Mouse (Mus musculus) kidney, postnatal 4 days (tissue): ENCODE measurements around the gene Sec23b.

ENCODE experiments used
- DNase-seq, 2 experiments: peaks; one replicate each; pipeline ENCODE4 v3.0.0; 2021; ENCODE audit warnings: mixed read lengths in 2 of 2

The Sec23b gene

GRCm38 (mm10) chr2:144613956-144614355, 57.9 kb downstream of the Sec23b start:
- no peak for DNase-seq

- no peak for DNase-seq
These were observed 61.2 kb downstream of the Sec23b start for GRCm38 (mm10) chr2:144617074-144617874.

- DNase-seq = no peak
These were observed 65.5 kb downstream of the Sec23b start for GRCm38 (mm10) chr2:144621491-144621890.

GRCm38 (mm10) chr2:144633551-144633950, 77.5 kb downstream of the Sec23b start:
- no peak for DNase-seq

- peak in 1 of 2 experiments; percentile 34 for DNase-seq
These were observed 78.2 kb downstream of the Sec23b start for GRCm38 (mm10) chr2:144634231-144634630.

DNA sequence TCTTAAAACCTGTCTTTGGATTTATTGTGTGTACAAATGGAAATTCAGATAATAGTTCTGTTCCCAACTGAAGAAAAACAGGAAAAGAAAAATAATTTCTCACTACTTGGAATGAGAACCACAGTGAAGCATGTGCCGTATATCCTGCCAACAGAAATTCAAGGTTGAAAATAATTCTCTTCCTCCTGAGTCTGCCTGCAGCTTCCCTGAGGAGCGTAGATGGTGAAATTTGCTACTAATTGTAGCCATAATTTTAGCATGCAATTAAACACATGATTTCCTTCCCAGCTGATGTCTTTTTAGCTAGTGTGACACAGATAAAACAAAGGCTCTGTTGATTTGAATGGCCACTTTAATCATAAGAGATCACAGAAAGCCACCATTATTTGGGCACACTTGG, 78.7 kb downstream of the Sec23b start:
- no peak for DNase-seq

DNA sequence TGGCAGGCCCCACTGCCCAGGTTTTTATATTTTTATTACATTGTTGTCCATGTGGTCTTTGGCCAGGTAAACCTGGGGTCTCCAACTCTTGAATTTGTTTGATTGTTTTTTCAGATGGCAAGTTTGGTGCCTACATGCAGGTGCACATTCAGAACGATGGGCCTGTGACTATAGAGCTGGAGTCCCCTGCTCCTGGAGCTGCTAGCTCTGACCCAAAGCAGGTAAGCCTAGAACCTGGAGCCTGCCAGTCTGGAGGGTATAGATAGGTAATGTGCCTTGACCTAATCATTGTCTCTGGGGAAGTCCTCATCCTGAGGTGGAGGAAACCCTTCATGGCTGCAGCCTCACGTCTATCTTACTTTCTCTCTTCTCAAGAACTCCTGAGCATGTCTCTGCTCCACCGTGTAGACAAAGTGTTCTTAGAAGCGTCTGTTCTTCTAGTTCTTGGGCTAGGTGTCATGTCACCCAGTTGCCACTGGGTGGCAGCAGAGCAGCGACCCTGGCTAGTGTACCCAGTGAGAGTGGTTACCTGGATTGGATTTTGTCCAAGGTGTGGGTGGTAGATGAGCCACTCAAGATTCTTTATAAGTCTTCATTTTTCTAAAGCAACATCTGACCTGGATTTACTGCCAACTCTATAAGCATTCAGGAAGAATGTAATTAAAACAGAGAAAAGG, 79.8 kb downstream of the Sec23b start:
- DNase-seq = peak; percentile 78 to 81

DNA sequence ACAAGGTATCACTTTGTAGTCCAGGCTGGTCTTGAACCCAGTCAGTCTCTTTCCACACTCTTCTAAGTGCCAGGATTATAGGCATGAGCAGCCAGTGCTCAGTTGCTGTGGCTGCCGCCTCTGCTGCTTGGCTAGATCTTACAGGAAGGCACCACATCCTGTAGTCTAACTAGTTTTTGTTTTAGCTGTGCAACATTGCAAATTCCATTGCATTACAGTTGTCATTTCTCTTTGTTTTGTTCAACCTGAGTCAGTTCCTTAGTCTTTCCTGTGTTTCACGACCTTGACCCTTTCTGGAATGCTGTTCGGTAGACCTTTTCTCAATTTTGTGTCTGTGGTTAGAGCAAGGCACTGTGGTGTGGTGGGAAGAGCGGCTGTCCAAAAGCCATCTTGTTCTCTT, 81.2 kb downstream of the Sec23b start:
- DNase-seq = no peak

- no peak for DNase-seq
These were observed 81.8 kb downstream of the Sec23b start for GRCm38 (mm10) chr2:144637671-144638395.

DNA sequence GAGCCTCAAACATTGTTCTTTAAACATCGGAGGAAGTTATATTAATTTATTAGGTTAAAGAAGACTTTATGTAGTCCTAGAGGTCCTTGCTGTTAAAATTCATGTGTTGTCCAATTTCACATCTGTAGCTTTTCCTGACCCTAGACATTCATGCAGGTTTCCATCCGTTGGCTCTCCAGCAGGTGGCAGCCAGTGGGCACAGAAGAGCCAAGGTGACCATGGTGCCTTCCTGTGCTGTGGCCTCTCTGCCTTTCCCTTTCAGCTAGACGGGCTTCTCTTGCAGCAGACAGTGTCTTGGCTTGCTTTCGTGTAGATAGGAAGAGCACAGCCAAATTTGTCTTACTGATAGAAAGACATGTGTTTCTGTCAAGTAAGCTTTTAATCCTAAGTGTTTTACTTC, 82.7 kb downstream of the Sec23b start:
- peak; percentile 61 to 69 for DNase-seq

DNA sequence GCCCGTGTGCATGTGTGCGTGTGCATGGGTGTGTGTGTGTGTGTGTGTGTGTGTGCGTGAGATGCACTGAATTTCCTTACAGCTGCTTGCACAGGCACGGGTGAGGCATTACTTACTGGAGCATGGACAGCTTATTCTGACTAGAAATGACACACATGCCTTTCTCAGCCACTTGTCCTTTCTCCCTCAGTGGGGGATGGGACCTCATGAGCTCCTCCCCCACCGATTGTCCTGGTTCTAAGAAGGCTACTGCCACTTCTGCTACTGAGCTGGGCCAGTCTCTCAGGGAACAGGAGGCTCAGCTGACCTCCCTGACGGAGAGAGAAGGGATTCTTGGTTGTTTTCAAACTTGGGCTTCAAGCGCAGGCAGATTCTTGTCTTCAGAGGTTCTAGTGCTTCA, 84.1 kb downstream of the Sec23b start:
- DNase-seq = no peak
